Mouse (Mus musculus) neural tube, embryonic 13.5 days (tissue): ENCODE data around the gene Qrich2. TPM values are rescaled to one million over a fixed set of nuclear protein-coding genes. Genes with fewer than 3 reads are reported as not detected.
"Not testable (repeated sequence)": the region's sequence is repeated elsewhere in the genome, so short reads cannot be mapped to it uniquely, and the experiment has no call there.

Experiments used
- ATAC-seq: fragments of 200-750 bp; cut with Nextera tagmentation; 2 replicates; pipeline ENCODE4 v1.8.0; 2017; ENCODE audit warnings: low read depth, mild to moderate bottlenecking, moderate TSS enrichment, moderate library complexity
- H3K27ac ChIP-seq: fragments of 300-500 bp; sonication (generic); replicated peaks from 2 replicates; pipeline ENCODE4 v1.5.1; 2015; ENCODE audit warnings: moderate library complexity, mild to moderate bottlenecking, inconsistent platforms
- H3K27me3 ChIP-seq: fragments of 300-500 bp; sonication (generic); 2 replicates; pipeline ENCODE4 v1.6.1; 2015; ENCODE audit warnings: mild to moderate bottlenecking, inconsistent platforms
- H3K36me3 ChIP-seq: fragments of 300-500 bp; sonication (generic); 2 replicates; pipeline ENCODE4 v1.6.1; 2015; ENCODE audit warnings: mild to moderate bottlenecking, inconsistent platforms
- H3K4me1 ChIP-seq: fragments of 300-500 bp; sonication (generic); replicated peaks from 2 replicates; pipeline ENCODE4 v1.6.1; 2015; ENCODE audit warnings: inconsistent platforms
- H3K4me2 ChIP-seq: fragments of 300-500 bp; sonication (generic); 2 replicates; pipeline ENCODE4 v1.6.1; 2015; ENCODE audit warnings: inconsistent platforms, mild to moderate bottlenecking, moderate library complexity
- H3K4me3 ChIP-seq: fragments of 300-500 bp; sonication (generic); 2 replicates; pipeline ENCODE4 v1.5.1; 2015; ENCODE audit warnings: mild to moderate bottlenecking, inconsistent platforms
- H3K9ac ChIP-seq: fragments of 300-500 bp; sonication (generic); 2 replicates; pipeline ENCODE4 v1.6.1; 2015; ENCODE audit warnings: moderate library complexity, mild to moderate bottlenecking, inconsistent platforms
- H3K9me3 ChIP-seq: fragments of 300-500 bp; sonication (generic); 2 replicates; pipeline ENCODE4 v1.6.1; 2016; ENCODE audit warnings: inconsistent platforms
- WGBS: fragments of 180-500 bp; shearing (Covaris S2); methylation state at CpG from one replicate; pipeline ENCODE4 v1.1.7; 2015; 5-methylcytosine and 5-hydroxymethylcytosine counted together
- polyA plus RNA-seq: library from polyadenylated mRNA; unstranded; fragments of >200 nt; fragmentation: Nextera tagmentation; extraction: Ambion mirVana; gene quantifications from 2 replicates; pipeline ENCODE4 v1.2.1, GENCODE M21; 2015

Qrich2 gene
- polyA plus RNA-seq, 1 experiment from 2014 or later, result not detected

DNA sequence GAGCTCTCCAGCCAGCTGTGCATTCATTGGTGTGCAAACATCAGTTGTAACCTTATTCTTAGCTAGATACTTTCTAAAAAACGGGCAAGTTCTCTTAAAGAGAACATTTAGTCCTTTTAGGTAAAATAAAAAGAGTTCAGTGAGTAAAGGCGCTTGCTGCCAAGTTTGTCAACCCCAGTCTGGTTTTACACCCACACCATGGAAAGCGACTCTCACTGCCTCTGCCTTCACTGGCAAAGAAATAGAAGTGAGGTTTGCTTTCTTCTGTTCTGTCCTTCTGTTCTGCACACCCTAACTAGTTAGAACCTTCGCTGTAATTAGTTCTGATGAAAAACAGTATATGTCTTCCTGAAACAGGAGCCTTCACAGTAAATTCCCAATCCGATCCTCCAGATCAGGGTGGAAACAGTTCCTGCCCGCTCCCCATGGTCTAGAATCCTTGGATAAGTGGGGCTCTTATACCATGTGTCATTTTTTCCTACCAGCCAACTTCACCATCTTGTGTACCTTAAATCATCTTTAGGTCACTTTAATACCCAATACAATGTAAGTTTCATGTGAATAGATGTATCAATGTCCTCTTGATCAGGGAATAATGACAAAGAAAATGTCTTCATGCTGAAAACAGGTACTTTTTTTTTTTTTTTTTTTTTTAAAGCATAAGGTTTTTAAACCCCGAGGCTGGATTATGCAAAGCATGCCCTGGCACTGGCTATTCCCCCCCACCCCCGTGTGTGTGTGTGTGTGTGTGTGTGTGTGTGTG is 33.3 kb downstream of the Qrich2 start:
- H3K4me2 ChIP-seq, result no peak overlapping the region
- peaks cover 13% of the 10 kb centered on the region for H3K36me3 ChIP-seq
- H3K27me3 ChIP-seq, result no peaks in the 10 kb centered on the region
- no peak overlapping the region for H3K4me3 ChIP-seq
- H3K9me3 ChIP-seq, result no peaks in the 10 kb centered on the region
- WGBS, result 74% methylated on average over 8 of the region's 8 CpGs
- H3K9ac ChIP-seq, result no peak overlapping the region
- H3K4me1 ChIP-seq, result peaks cover 33% of the 10 kb centered on the region
- H3K27ac ChIP-seq, result no peak overlapping the region
- no peak for ATAC-seq

DNA sequence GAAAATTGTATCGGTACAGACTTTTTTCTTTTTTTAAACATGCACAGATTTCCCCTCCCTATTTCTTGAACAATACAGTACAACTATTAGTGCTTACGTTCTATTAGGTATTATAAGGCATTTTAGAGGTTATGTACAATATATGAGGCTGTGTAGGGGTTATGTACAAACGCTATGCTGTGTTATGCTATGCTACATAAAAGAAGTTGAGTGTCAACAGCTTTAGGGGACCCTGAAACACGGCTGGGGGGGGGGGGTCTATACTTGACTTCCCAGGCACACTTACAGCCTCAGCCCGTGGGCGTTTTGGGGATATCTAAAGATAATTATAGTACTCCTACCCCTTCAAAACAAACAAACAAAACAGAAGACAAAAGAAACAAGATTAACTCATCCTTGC is 33.9 kb downstream of the Qrich2 start:
- no peak overlapping the region for H3K27ac ChIP-seq
- 76% methylated on average over 6 of the region's 6 CpGs for WGBS
- no peak for ATAC-seq
- H3K4me2 ChIP-seq, result no peak overlapping the region
- H3K4me3 ChIP-seq, result no peak overlapping the region
- H3K4me1 ChIP-seq, result peaks cover 26% of the 10 kb centered on the region
- no peaks in the 10 kb centered on the region for H3K9me3 ChIP-seq
- no peaks in the 10 kb centered on the region for H3K27me3 ChIP-seq
- peaks cover 6% of the 10 kb centered on the region for H3K36me3 ChIP-seq
- no peak overlapping the region for H3K9ac ChIP-seq

DNA sequence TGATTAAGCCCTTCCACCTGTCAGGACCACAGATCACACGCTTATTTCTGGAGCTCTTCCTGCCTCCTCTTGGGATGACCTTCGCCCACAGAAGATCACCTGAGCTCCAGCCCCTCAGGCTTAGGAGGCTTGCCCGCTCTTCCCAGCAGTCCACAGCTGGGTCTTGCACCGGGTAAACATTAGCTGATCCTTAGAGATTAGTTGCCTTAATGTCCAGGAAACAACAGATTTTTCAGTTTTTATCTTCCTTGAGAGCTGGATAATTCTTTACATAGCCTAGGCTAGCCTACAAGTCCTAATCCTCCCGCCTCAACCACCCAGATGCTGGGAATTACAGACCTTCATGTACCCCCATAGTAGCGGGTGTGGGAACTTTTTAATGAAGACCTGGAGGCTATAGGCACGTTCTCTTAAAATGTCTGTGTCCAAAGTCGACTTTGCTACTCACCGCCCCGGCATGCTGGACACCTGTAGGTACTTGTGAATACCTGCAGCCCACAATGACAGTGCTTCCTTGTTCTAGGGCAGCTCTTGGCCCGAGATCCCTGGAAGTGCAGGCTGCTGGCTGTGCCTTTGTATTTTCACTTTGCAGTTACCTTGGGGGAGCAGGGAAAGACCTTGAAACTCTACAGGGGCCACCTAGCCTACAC is 34.5 kb downstream of the Qrich2 start:
- Histone ChIP-seq H3K27me3 (no peaks in the 10 kb centered on the region), H3K9ac (no peak overlapping the region), H3K4me3 (no peak overlapping the region), H3K36me3 (peaks cover under 1% of the 10 kb centered on the region; the same call in 1 of the 2 replicates), H3K9me3 (no peaks in the 10 kb centered on the region), H3K4me2 (no peak overlapping the region), H3K27ac (no peak overlapping the region), H3K4me1 (peaks cover 20% of the 10 kb centered on the region)
- no peak for ATAC-seq
- 60% methylated on average over 11 of the region's 11 CpGs for WGBS

DNA sequence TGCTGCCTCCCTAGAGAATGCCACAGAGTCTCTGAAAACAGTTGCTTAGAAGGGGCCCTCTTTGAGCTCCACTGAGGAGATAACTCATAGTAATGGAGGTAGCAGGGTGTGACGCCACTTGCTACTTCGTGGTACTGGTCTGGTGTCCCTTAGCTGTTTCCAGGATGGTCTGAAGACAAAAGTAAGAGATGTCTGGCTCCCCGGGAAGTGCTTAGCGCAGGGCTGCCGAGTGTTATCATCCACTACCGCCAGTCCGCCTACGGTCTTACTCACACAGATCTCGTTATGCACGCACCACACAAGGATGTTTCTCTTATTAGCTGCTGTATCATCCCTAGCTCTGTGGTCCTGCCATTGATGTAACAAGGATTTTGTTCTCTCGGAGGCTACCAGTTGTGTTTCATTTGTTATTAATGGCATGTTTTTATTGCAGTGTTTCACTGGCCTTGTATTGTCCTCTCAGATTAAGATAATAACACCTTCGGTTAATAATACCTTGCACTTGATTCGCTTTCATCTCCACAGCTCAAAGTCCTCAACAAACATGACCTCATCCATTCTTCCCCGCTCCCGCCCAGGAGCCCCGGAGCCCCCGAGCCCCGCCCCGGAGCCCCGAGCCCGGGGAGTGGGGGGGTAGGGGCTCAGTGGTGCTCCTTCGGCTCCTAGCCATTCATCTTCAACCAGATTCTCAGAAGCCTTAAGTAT is 35.2 kb downstream of the Qrich2 start:
- WGBS, result 49% methylated on average over 22 of the region's 22 CpGs
- no peak overlapping the region for H3K9ac ChIP-seq
- H3K4me2 ChIP-seq, result no peak overlapping the region
- H3K4me3 ChIP-seq, result no peak overlapping the region
- H3K9me3 ChIP-seq, result no peaks in the 10 kb centered on the region
- H3K27ac ChIP-seq, result no peak overlapping the region
- H3K4me1 ChIP-seq, result peaks cover 14% of the 10 kb centered on the region
- no peaks in the 10 kb centered on the region for H3K27me3 ChIP-seq
- H3K36me3 ChIP-seq, result no peaks in the 10 kb centered on the region; the same call in 1 of the 2 replicates
- ATAC-seq, result no peak

DNA sequence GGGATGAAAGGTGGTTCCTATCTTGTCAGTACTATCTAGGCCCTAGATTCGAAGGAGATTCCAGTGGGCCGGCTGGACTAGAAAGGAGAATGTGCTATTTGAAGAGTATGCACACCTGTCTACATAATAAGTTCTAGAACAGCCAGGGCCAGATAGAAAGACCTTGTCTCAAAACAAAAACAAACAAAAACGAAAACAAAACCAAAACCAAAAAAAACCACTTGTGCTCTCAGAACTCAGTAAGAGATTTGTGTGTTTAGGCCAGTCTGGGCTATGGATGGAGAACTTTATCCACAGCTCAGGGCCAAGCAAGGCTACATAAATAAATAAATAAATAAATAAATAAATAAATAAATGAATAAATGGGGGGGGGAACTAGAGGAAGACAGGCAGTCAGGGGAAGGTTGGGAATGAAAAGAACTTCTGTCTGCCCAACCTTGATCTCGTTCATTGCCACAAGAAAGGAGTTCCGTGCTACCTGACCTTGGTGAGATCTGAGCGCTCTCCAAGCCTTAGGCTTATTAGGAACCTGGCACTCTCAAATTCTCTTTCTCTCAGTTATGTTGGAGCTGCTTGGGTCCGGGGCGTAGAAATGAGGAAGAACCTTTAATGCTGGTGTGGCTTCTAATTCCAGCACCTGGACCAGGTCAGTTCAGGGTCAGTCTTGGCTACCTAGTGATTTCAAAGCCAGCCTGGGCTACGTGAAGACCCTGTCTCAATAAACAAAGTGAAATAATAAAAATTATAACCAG is 36.0 kb downstream of the Qrich2 start:
- Histone ChIP-seq H3K36me3 (no peaks in the 10 kb centered on the region), H3K27me3 (no peaks in the 10 kb centered on the region), H3K4me1 (peaks cover 5% of the 10 kb centered on the region; the same call in 1 of the 2 replicates), H3K4me3 (no peak overlapping the region), H3K9ac (no peak overlapping the region), H3K9me3 (no peaks in the 10 kb centered on the region), H3K4me2 (no peak overlapping the region), H3K27ac (no peak overlapping the region)
- ATAC-seq, result no peak
- WGBS, result 86% methylated on average over 9 of the region's 9 CpGs

DNA sequence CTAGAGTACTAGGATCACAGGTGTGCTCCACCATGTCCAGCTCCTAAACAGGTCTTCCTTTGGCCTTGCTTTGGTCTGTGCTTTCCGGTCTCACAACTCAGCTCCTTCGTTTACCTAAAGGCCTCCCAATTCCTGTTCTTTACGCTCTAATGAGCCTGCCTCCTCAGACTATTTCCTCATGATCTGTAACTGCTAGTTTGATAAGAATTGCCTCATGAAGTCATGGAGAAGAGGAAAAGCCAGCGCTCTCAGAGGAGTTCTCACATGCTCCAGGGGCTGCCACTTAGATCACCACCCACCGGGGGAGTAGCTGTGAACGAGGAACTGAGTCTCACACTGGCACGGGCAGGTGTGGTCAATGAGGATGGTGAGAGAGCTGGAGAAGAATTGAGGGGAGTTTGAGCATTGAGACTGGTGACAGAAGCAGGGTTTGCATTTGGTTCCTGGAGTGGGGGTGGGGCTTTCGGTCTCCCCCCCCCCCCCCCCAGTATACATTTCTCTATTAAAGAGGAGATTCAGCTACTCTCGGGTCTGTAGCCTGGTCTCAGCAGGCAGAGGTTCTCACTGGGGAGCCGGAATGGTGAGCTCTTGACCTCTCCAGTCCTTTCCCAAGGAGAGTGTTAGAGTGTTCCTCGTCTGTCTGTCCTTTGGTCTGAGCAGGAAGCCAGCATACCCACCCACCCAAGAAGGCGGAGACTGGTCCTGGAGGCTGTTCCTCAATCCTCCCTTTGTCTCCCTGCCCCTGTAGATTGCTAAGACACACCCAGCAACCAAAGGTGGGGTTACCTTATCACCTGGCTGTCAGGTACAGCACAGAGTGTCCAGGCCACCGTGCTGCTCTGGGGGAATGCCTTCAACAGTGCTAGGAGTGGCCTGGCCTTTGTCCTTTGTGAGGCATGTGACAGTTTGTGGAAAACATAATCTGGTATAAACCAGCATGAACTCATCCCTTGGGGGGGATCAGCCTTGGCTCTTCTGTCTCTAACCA is 36.9 kb downstream of the Qrich2 start:
- H3K27ac ChIP-seq, result no peak overlapping the region
- ATAC-seq, result no peak
- WGBS, result 59% methylated on average over 13 of the region's 13 CpGs
- 0 out of 2 replicates have a peak, but pooled peaks cover 4% of the 10 kb centered on the region for H3K4me1 ChIP-seq
- no peaks in the 10 kb centered on the region for H3K27me3 ChIP-seq
- no peak overlapping the region for H3K4me3 ChIP-seq
- no peak overlapping the region for H3K9ac ChIP-seq
- no peaks in the 10 kb centered on the region for H3K9me3 ChIP-seq
- H3K4me2 ChIP-seq, result no peak overlapping the region
- no peaks in the 10 kb centered on the region for H3K36me3 ChIP-seq

DNA sequence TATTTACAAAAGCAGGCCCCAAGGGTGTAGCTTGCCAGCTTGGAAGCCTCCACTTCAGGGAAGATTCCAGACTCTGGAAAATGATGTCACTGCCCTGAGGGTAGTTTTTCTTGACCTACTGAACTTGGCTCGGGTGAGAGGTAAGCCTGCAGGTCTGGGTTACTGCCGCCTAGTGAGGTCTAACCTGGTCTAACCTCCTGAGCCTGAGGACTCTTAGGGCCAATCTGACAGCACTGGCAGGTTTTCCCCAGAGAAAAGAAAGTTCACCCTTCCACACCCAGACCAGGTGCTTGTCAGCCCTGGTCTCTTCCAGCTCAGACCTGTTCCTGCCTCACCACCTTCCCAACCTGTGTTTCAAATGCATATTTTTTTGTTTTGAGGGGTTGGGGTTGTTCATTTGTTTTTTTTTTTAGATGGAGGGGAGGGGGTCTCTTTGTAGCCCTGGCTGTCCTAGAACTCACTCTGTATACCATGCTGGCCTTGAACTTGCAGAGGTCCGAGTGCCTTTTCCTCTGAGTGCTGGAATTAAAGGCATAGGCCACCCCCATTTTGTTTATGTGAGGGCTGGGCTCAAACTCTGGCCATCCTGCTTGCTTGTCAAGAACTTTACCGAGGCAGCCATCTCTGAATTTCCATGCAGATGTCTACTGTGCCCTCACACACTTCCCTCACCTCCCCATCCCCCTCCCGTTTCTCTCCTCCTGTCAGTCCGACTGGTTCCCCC is 39.0 kb downstream of the Qrich2 start:
- Histone ChIP-seq H3K27me3 (no peaks in the 10 kb centered on the region), H3K4me1 (no peaks in the 10 kb centered on the region), H3K4me3 (no peak overlapping the region), H3K9ac (no peak overlapping the region), H3K27ac (no peak overlapping the region), H3K36me3 (no peaks in the 10 kb centered on the region), H3K9me3 (no peaks in the 10 kb centered on the region), H3K4me2 (no peak overlapping the region)
- ATAC-seq, result no peak
- 76% methylated on average over 6 of the region's 6 CpGs for WGBS

DNA sequence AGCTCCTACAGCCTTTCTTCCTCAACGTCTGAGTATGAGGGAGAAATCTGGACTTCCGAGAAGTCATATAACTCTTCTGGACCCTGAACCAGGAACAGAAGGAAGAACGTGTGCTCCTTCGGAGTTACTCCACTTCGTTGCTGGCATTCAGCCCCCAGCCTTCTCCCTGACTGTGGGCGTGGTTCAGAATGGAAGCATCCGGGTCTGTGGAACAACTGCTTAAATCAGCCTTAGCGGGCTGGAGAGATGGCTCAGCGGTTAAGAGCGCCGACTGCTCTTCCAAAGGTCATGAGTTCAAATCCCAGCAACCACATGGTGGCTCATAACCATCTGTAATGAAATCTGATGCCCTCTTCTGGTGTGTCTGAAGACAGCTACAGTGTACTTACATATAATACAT is 39.7 kb downstream of the Qrich2 start:
- 86% methylated on average over 11 of the region's 11 CpGs for WGBS
- not testable (repeated sequence) for H3K9ac ChIP-seq, H3K4me2 ChIP-seq, H3K27ac ChIP-seq, H3K4me1 ChIP-seq, ATAC-seq, H3K4me3 ChIP-seq, H3K36me3 ChIP-seq, H3K9me3 ChIP-seq, H3K27me3 ChIP-seq

DNA sequence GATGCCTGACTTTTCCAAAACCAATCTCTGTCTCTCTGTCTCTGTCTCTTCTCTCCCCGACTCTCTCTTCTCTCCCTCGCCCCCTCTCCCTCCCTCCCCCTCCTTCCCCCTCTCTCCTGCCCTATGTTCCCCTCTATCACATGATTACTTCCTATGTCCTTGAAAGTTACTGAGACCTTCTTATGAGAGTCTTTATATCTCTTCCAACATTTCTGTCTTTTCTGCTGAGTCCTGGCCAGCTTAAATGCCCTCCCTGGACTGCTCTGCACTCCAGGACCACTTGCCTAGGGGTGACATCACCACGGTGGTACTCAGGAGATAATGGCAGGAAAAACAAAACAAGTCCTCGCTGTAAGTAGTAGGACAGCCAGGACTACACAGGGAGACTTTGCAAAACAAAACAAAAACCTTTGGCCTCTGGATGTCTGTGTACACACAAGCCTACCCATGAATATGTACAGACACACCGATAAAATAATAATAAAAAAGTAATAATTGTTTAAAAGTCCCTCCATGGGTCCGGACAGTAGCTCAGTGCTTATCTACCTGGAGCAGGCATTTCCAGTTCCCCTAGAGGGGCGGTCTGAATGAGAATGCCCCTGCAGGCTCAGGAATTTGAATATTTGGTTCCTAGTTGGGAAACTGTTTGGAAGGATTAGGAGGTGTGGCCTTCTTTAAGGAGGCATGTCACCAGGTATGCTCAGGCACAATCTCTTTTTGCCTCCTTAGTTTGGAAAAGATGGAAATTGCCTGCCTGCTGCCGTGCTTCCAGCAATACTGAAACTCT is 41.2 kb downstream of the Qrich2 start:
- ATAC-seq, result no peak
- WGBS, result 62% methylated on average over 8 of the region's 8 CpGs
- H3K27ac ChIP-seq, result no peak overlapping the region

More for the DNA sequence above, 41.2 kb downstream of the Qrich2 start:
- H3K4me3 ChIP-seq, result no peak overlapping the region
- H3K36me3 ChIP-seq, result no peaks in the 10 kb centered on the region
- H3K9ac ChIP-seq, result no peak overlapping the region
- no peak overlapping the region for H3K4me2 ChIP-seq
- no peaks in the 10 kb centered on the region for H3K27me3 ChIP-seq
- H3K4me1 ChIP-seq, result no peaks in the 10 kb centered on the region
- H3K9me3 ChIP-seq, result no peaks in the 10 kb centered on the region
